Mouse (Mus musculus) ovary, postnatal 14 days (tissue): ENCODE results near the gene Has1.
"Not testable (repeated sequence)": the region's sequence is repeated elsewhere in the genome, so short reads cannot be mapped to it uniquely, and the experiment has no call there.

ENCODE experiments used
- DNase-seq: peaks from one replicate; pipeline ENCODE4 v3.0.0; 2022; ENCODE audit warnings: low spot score

Has1 gene

DNA sequence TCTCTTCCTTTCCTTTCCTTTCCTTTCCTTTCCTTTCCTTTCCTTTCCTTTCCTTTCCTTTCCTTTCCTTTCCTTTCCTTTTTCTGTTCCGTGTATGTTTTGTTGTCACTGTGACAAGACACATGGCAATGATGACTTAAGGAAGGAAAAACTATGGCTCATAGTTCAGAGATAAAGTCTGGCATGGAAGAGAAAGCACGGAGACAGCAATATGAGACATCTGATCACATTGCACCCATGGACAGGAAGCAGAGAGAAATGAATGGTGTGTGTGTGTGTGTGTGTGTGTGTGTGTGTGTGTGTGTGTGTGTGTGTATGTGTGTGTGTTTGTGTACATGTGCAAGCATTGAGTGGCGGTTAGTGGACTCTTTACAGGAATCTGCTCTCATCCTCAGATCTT, 10.4 kb downstream of the Has1 start:
- not testable (repeated sequence) for DNase-seq

DNA sequence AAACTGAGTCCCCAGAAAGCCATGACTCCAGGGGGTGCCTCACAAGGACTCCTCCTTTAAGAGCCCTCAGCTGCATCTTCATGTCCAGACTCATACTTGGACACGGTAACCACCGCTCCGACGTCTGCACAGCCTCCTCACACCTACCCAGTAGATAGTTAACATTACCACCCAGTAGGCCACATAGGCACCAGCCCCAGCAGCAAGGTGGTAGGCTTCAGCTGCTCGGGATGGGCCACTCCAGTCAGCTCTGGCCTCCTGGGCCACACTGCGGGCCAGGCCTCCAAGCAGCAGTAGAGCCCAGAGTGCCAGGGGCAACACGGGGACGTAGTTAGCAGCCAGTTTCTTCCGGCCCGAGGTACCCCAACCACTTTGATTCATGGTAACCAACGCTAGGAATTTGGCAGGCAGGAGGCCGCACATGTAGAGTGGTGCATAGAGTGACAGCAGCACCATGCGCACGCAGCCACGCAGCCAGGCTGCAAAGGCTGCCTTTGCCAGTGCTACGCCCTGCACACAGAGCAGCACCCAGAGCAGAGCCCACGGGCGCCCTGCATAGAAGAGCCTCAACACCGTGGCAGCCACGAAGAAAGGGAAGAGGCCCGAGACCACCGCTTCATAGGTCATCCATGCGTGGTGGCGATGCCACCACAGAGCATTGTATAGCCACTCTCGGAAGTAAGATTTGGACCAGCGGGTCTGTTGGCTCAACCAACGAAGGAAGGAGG, 11.3 kb downstream of the Has1 start:
- no peak for DNase-seq

DNA sequence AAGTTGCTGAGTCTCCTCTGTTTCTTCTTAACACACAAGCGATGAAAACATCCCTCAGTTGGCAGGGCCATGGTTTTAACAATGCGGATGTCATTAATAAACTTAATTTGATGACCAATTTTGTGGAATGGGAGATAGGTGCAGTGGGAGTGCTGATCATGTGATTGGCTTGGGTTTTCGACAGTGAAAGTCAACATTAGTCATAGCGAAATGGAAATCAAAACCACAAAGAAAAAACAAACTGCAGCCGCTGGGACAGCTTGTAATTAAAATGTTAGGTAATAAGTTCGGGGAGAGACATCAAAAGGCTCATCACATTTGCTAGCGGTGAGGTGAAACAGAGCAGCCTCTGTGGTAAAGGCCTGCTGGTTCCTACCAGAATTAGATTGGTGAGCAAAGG, 14.2 kb downstream of the Has1 start:
- DNase-seq, result no peak

DNA sequence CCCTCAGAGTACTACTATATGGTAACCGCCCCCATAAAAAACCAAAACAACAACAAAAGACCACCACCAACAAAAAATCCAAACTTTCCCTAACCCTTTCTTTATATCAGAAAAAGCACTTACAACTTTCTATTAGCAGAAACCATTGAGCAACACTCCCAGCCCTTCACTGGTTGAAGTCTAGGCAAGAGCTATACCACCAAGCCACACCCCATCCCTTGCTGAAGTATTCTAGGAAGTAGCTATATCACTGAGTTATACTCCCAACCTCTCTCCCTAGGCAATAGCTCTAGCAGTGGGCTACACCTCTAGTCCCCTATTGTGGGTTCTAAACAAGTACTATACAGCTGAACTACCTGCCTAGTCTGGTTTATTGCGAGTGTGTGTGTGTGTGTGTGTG, 15.7 kb downstream of the Has1 start:
- no peak for DNase-seq

DNA sequence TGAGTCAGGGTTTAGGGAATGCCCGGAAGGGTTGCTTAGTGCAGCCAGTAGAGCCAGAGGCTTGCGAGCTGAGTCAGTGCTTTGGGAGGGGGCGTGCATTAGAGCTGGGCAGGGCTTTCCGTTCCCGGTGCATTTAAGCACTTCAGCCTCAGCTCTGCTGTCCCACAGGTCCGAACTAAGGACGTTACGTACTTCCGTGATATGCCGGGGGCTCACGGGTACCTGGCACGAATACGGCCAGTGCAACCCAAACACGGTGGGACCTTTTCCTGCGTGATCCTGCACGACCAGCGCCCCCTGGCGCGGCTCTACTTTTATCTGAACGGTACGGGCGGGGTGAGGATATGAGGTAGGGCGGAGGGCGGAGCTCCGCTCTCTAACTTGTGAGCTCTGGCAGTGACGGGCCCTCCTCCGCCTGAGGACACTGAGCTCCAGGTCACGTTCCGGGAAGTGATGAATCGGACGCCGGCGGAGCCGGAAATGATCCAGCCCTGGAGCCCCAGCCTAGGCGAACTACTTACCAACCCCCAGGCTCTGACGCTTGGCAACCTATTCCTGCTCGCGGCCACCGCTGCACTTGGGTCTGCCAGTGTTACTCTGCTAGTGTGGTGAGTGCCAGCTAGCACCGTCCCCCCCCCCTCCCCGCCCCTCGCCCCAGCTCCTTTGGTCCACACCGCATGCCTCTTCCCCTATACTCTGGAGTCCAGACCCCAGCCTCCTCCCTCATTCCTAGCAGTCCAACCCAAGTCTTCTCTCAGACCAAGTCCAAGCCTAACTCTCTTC, 16.9 kb downstream of the Has1 start:
- peak; percentile 88 for DNase-seq

DNA sequence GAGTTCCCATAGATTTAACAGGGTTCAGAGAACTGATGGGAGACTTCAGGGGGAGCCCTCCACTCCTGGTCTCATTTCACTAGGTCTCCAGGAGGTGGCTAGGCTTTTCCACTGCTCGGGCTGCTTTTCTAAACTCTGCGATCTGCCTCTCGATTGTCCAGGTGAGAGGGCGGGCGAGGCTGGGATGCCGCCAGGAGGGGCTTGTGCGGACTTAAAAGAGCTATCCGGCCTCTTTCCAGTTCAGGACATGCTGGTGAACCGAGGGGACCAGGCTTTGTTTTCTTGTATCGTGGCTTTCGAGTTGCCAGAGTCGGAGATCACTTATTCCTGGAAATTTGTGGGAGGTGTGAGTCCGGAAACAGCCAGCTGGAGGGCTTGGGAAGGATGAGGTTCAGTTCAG, 17.6 kb downstream of the Has1 start:
- no peak for DNase-seq

DNA sequence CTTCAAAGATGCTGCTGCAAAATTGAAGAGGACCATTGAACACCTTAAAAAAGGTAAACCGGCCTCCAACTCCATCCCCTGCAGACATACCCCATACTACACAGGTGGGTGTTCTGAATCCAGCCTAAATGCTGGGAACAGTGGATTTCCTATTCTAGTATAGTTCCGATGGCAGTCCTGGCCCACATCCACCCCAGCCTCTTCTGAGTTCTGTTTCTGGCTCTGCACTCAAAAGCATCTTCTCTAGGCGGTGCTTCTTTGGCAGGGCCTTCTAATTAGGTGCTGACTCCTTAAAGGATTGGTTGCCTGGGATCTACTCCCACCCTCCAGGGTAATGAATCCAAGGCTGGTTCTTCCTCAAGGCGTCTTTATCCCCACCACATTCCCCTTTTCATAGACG, 18.9 kb downstream of the Has1 start:
- DNase-seq, result no peak

DNA sequence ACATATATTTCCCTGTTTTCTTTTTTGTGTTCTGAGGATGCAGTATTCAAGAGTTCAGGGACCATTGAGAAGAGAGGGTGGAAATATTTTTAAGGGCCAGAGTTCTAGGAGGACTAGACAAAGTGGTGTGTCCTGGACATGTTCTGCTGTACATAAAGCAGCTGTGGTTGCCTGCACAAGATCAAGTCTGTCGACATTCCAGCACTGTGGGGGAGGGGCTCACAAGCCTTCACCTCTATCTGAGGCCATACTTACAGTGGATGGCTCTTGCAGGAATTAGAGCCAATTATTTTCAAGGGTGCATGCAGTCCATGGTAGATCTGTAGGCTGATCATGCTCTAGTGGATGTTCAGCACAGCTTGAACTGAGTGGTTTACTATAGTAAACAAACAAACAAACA, 20.1 kb downstream of the Has1 start:
- no peak for DNase-seq

DNA sequence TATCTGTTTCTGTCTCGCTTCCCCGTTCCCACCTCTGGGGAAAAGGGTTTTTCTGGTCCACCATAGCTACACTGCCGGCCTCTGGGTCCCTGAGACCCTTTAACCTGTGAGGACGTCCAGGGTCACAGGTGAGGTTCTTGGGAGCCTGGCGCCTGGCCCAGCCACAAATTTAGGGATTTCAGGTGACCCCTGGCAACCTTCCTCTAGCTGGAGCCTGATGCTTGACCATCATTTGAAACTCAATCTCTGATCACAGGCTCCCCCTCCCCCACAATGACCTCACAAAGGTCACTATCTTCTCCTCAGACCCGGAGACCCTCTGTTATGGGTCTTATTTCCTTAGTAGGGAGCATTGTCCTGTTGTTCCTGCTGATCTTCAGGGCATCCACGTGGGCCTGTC, 24.3 kb downstream of the Has1 start:
- no peak for DNase-seq

DNA sequence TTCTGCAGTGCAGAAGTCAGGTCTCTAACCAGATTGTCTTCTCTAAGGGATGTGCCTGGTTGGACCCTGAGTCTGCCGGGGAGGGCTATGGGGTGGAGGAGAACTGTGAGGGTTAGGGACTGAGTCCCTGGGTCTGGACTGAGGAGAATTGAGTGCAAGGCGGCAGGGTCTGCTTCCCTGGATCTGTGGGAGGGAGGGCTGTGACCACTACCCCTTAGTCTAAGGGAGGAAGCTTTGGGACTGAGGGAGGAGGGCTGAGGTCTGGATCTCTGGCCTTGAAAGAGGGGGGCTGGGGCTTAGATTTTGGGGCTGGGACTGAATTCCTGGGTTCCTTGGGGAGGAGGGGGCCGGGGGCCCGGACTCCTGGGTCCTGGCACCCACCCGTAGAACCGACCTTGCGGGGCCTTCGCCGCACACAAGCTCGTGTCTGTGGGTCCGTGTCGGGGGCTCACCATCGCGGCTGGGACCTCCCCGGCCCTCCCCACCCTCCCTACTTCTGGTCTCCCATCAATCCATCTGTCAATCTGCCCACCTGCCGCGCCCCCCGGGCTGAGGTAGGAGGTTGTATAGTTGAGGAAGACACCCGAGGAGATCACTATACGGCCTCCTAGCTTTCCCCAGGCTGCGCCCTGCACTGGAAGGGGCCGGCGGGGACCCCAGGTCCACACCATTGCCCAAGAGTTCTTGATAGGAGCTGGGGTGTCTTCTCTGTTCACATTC, 25.0 kb downstream of the Has1 start:
- DNase-seq, result no peak

DNA sequence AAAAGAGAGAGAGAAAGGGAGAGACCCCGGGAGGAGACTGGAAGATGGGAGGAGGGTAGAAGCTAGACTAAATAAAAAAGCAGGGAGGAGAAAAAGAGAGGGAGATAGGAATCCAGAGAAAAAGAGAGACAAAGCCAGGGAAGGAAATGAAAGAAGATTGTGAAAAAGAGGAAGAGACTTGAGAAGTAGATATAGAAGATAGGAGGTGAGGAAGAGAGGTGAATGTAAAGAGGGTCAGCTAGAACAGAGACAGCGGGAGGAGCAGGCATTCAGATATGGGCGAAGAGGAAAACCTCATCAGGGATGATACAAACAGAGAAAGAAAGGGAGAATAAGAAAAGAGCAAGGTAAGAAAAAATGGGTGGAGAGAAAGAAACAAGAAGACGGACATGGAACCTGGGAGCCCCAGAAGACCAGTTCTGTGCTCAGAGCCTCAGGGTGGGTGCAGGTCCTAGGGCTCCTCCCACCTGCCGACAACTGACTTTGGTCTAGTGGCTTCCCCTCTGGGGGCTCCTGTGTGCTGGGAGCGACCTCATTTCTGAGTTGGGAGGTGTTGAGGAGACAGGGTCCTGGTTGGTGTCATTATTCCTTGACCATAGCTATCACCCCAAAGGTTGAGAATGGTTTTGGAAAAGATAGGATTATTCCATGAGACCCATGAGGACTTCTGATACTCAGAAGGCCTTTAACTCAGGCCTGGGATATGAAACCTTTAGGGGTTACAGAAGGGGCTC, 25.8 kb downstream of the Has1 start:
- DNase-seq, result no peak

DNA sequence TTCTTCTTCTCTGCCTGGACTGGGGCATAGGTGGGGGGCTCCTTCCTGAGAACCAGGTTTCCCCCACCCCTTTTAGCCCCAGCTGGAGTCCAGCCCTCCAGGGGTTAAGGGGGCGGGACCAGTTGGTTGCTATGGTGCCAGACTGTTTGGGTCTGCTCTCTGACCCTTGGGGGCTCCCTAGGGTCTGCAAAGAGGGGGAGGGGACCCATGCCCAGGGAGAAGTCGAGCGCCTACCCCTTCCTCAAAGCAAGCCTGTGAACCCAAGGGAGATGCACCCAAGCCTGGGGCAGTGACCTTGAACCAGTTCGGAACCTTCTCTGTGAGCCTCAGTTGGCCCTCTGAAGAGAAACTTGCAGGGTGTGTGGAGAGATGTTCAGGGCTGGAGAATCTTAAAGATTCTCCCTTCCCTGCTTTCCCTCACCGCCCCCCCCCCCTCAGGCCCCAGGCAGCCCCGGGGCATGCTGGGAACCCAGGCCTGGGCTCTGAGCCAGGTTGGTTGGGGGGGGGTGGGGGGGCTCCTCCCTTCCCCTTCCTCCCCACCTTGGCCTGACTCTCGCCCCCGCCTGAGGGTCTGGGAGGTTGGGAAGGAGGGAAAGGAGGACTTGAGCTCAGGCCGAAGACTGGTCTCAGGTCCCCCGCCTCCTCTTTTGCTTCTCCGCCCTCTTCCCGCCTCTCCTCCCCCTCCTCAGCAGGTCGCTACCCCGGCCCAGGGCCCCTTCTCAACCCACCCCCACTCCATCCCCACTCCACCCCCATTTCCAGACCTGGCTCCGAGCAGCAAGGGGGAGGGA, 26.6 kb downstream of the Has1 start:
- peak; percentile 52 for DNase-seq

DNA sequence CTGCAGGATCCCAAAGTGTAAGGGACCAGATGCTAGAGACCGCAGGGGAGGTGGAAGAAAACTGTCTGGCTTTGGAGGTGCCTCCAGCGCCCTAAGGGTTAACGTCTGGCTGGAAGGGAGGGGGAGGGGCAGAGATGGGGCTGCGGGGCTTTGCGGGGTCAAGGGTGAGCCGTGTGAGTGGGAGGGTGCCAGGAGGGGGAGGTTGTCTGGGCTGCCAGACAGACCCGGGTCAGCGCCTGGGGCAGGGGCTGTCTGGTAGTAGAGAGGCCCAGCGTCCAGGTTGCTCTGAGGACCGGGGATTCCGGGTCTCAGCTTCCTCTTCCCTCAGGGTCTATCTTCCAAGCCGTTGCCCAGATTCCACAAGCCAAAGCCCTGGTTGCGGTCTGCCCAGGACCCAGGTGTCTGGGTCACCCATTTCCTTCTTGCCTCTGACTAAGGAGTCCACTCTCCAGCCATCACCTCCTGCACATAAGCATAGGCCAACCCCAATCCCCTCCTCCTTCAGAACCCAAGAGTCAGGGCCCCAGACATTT, 27.3 kb downstream of the Has1 start:
- DNase-seq, result peak; percentile 59

DNA sequence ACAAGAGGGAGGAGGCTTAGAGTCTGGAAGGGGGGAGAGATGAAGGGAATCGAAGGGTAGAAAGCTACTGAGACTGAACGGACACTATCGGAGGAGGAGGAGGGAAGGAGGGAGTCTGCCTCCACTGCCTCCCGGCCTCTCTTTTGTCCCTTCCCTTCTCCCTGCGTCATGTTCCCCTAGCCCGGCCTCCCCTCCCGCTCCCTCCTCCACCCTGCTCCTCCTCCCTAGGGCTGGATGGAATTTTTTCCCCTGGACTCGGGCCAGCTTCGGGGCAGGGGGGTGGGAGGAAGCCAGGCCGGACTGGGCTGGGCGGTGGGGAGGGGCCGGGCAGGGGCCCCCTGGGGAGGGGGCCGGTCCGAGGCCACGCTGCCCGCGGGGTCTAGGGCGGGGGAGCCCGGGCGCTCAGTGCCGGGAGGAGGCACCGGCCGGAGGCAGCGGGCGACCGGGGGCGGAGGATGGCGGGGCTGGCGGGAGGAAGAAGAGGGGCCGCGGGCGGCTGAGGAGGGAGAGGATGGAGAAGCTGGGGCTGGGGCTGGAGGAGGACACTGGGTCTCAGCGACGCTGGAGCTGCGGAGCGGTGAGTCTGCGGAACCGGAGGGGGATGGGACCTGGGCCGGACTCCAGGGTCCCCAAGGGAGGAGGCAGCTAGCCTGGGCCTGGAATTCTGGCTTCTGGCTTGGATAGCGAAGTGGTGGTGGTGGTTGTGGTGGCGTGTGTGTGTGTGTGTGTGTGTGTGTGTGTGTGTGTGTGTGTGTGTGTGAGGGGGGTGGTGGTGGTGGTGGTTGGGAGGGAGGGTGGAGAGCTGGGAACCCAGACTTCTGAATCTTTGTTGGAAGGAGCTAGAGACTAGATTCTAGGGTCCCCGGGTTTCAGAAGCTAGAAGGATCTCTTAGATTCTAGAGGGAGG, 28.0 kb downstream of the Has1 start, which contains the start of gene Spaca6:
TSS of gene Spaca6 (plus strand) at position 408 of the 907 bp plus-strand sequence.
- peak; percentile 93 for DNase-seq

DNA sequence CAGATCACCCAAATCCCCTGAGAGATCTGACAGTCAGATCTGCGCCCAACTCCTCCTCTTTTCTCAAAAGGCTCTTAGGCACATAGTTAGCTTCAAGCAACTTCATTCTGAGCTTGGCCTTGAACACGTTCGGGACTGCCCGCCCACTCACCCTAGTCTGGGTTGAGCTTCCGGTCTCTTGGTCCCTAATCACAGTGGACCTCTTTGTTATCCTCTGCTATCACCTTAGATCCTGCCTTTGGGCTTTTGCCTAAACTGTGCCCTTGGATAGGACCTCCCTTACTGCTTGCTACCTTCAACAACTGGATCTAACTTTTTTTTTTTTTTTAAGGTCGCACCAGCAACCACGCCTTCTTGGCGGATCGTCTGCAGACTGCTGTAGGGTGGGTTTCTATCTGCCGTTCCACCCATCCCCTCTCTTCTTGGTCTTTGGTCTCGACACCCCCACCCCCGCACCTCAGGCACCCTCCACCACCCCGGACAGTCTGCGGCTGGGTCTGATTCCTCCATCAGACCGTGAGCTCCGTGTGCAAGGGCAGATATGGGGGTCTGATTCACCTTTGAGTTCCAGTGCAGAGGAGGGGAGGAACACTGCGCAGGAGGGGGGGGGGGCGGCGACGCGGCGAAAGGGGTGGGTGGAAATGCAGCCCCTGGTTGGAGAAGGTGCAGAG, 28.9 kb downstream of the Has1 start:
- peak; percentile 44 for DNase-seq

DNA sequence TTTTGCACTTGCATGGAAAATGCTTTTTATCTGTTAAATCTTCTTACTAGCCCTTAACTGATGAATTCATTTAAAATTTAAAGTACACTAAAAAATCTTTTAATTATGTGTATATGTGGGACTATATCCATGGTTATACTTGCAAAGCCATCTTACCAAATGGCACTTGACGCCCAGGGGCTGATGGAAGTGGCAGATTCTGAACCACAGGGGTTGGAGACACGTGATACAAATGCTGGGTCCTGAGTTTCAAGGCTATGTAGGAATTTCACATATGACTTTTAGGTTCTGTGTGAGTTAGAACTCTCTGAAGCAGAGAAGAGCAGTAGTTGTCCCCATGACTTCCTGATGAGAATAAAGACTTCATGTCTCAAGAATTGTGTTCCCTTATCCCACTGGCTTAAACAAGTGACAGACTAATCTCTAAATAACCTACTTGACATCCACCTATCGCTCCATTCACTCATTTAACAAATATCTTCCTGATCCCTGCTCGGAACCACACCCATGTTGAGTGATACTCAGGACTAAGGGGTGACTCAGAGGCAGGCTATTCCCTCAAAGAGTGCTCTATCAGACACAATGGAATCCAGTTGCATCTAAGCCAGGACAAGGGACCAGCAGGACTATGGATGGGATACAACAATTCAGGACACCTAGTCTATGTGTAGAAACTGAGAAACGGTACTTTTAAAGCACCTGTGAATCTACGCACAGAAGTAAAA, 31.2 kb downstream of the Has1 start:
- DNase-seq, result no peak

DNA sequence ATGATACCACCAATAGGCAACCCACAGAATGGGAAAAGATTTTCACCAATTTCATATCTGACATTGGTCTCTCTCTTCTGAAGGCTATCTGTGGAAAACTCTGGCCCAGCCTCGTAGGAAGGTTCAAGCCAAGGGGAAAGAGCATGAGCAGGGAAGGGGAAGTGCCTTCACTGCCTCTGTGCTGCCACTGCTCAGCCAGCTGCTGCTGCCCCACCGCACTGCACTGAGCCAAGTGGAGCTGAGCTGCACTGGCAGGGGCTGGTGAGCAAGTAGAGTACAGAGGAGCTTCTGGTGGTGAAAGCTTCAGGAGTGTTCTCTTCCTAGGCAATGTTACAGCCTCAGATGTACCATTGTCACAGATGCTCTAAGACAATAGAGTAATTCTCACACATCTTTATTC, 59.5 kb downstream of the Has1 start:
- no peak for DNase-seq
